ENCODE assay signal across 8 mouse cellular contexts in the genomic region with DNA sequence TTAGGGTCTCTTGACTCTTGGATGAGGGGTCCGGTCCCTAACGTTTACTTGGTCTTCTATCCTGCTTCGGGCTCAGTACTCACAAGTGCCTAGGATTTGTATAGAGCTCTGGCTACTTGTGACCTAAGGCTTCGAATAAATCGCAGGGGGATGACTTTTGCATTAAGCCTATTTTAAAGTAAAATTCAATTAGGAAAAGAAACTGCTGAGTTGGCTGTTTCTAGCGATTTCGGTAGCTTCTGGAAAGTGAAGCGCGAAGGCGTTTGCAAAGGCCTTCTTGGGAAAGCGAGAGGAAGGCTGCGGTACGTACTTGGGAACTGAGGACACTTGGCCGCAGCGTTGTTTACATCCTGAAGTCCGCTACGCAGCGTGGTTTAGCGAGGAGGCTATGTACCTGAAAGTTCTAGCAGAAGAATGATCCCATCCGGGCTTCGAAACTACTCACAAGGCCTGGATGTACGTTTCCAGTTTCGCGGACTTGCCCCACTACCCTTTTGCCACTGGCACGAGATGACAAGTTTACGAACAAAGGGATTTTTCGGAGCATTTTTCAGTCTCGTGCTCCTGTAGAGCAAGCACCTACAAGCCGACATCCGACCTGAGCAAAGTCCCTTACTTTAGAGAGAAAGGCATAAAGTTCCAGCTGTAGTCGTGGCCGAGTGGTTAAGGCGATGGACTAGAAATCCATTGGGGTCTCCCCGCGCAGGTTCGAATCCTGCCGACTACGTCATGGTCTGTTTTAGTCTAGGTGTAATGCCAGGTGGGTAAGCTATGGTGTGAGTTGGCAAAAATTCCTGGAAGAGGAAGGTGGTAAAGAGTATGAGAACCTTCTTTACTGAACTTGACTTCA. TPM values are rescaled to one million over a fixed set of nuclear protein-coding genes. Genes with fewer than 3 reads are reported as not detected.
DNase-seq lines count a peak whose midpoint lies in the region; ATAC-seq and TF ChIP-seq lines count a peak whose summit lies in the region.

No protein-coding gene starts in this region.

- intact Hi-C loops in heart, adult 2 months (cut with DNase I): loop anchor here (2.0 to 10.0 kb wide), 4 partner anchors 22 to 204 kb away; partner anchors contain the start of genes Hist1h2ai, Hist1h2bl and Hist1h3h

- 7% methylated on average over 38 of the region's 38 CpGs for WGBS in heart, adult 2 months
- 4% methylated on average over 38 of the region's 38 CpGs for WGBS in intestine, postnatal 0 days
- WGBS in lung, adult 2 months: 5% methylated on average over 38 of the region's 38 CpGs
- under 1% methylated on average over 38 of the region's 38 CpGs for WGBS in neural tube, embryonic 14.5 days

- peak overlapping the region; percentile 63 for H3K27ac ChIP-seq in heart, adult 2 months
- H3K27ac ChIP-seq in intestine, postnatal 0 days (ENCODE audit: low read depth, low read length): no peak overlapping the region
- no peak overlapping the region for H3K27ac ChIP-seq in neural tube, embryonic 14.5 days (ENCODE audit: low read depth, low read length)

- peak; percentile 50 for DNase-seq in urinary bladder, postnatal 14 days (ENCODE audit: low spot score)
- no peak for DNase-seq in urinary bladder, postnatal 4 days (ENCODE audit: low spot score in 2 of 2)
- DNase-seq in embryo, embryonic 10 days (ENCODE audit: low spot score): peak; percentile 89
- DNase-seq in heart, adult 2 months: peak; percentile 86
- peak; percentile 30 for DNase-seq in lung, adult 2 months
- peak; percentile 83 for DNase-seq in thymus, postnatal 4 days

- H3K79me2 ChIP-seq in heart, adult 2 months (replicated peaks; ENCODE audit: control insufficient read depth, insufficient read depth, low read length): no peaks in the 10 kb centered on the region

- TF ChIP-seq EP300 in heart, adult 2 months (IDR thresholded peaks at IDR 0.05; ENCODE audit: insufficient read depth, low read depth, low read length): 0 out of 2 replicates have a peak, but pooled peaks have one; percentile 60

- H3K27me3 ChIP-seq in heart, adult 2 months (ENCODE audit: control insufficient read depth, insufficient read depth, low read length): no peaks in the 10 kb centered on the region
- no peaks in the 10 kb centered on the region for H3K27me3 ChIP-seq in intestine, postnatal 0 days (replicated peaks; ENCODE audit: control insufficient read depth, insufficient read depth, low read length)
- H3K27me3 ChIP-seq in neural tube, embryonic 14.5 days (ENCODE audit: control insufficient read depth, insufficient read depth, low read length): peaks cover 26% of the 10 kb centered on the region

- H3K4me2 ChIP-seq in intestine, postnatal 0 days (replicated peaks; ENCODE audit: low read depth): peak overlapping the region; percentile 69
- H3K4me2 ChIP-seq in neural tube, embryonic 14.5 days (ENCODE audit: low read depth, low read length): peak overlapping the region; percentile 54

- H3K4me1 ChIP-seq in heart, adult 2 months (ENCODE audit: control insufficient read depth, insufficient read depth, low read length): peaks cover 2% of the 10 kb centered on the region; the same call in 1 of the 2 replicates
- no peaks in the 10 kb centered on the region for H3K4me1 ChIP-seq in intestine, postnatal 0 days (replicated peaks; ENCODE audit: control insufficient read depth, insufficient read depth, low read length)
- no peaks in the 10 kb centered on the region for H3K4me1 ChIP-seq in lung, adult 2 months (ENCODE audit: control insufficient read depth, insufficient read depth, low read length)
- H3K4me1 ChIP-seq in neural tube, embryonic 14.5 days (ENCODE audit: control insufficient read depth, insufficient read depth, low read length): 0 out of 2 replicates have a peak, but pooled peaks cover 3% of the 10 kb centered on the region

- TF ChIP-seq CTCF in heart, adult 2 months (IDR thresholded peaks at IDR 0.05): no peak
- no peak for TF ChIP-seq CTCF in intestine, postnatal 0 days (IDR thresholded peaks at IDR 0.05; ENCODE audit: low read depth)
- no peak for TF ChIP-seq CTCF in lung, adult 2 months (IDR thresholded peaks at IDR 0.05; ENCODE audit: insufficient read depth, low read length)

- H3K9me3 ChIP-seq in intestine, postnatal 0 days (ENCODE audit: control insufficient read depth): no peaks in the 10 kb centered on the region
- no peaks in the 10 kb centered on the region for H3K9me3 ChIP-seq in neural tube, embryonic 14.5 days (ENCODE audit: control insufficient read depth, low read length)

- peak; percentile 70 for ATAC-seq in intestine, postnatal 0 days
- ATAC-seq in neural tube, embryonic 14.5 days (ENCODE audit: low read depth): peak; percentile 84; the same call in 1 of the 2 replicates

- peak overlapping the region; percentile 25 for H3K9ac ChIP-seq in heart, adult 2 months (ENCODE audit: low read depth, low read length)
- no peak overlapping the region for H3K9ac ChIP-seq in intestine, postnatal 0 days (ENCODE audit: low read depth, low read length)
- no peak overlapping the region for H3K9ac ChIP-seq in neural tube, embryonic 14.5 days (replicated peaks; ENCODE audit: low read depth, low read length)

- H3K36me3 ChIP-seq in heart, adult 2 months (ENCODE audit: control insufficient read depth, insufficient read depth, low read length): no peaks in the 10 kb centered on the region
- no peaks in the 10 kb centered on the region for H3K36me3 ChIP-seq in intestine, postnatal 0 days (ENCODE audit: control insufficient read depth, insufficient read depth)
- no peaks in the 10 kb centered on the region for H3K36me3 ChIP-seq in neural tube, embryonic 14.5 days (ENCODE audit: control insufficient read depth, insufficient read depth, low read length)

- H3K4me3 ChIP-seq in heart, adult 2 months: peak overlapping the region; percentile 55
- H3K4me3 ChIP-seq in intestine, postnatal 0 days (ENCODE audit: low read depth, low read length): peak overlapping the region; percentile 38
- H3K4me3 ChIP-seq in lung, adult 2 months (replicated peaks; ENCODE audit: extremely low read depth, low read depth, low read length): peak overlapping the region; percentile 17
- H3K4me3 ChIP-seq in neural tube, embryonic 14.5 days (ENCODE audit: low read depth, low read length): peak overlapping the region; percentile 28

- no peak for TF ChIP-seq POLR2A in heart, adult 2 months (IDR thresholded peaks at IDR 0.05; ENCODE audit: insufficient read depth, low read depth, low read length)
- no peak for TF ChIP-seq POLR2A in lung, adult 2 months (IDR thresholded peaks at IDR 0.05; ENCODE audit: borderline replicate concordance, extremely low read depth, low read depth, low read length)

RNA-seq across cellular contexts. Expression of gene Zfp184, which starts 26.1 kb away (rescaled TPM):
- under 1 TPM; 0.70 to 0.73 TPM for total RNA-seq in heart, adult 2 months (2021)
- polyA plus RNA-seq in heart, adult 2 months (2012; rRNA removed): 0.35 and 0.43 TPM in 2 replicates
- 1.2 TPM in 2 replicates for polyA plus RNA-seq in intestine, postnatal 0 days (2015; fragmentation: Nextera tagmentation; extraction: Ambion mirVana)
- 0.53 and 0.60 TPM in 2 replicates for polyA plus RNA-seq in lung, adult 2 months (2012; rRNA removed)
- polyA plus RNA-seq in neural tube, embryonic 14.5 days (2014; fragmentation: Nextera tagmentation; extraction: Ambion mirVana): 16.4 and 17.1 TPM in 2 replicates

Comparison
In these comparisons a context has a peak if more than half of its experiments do, and no peak if none do; other contexts are left out.
1. DNase-seq: peak in urinary bladder, postnatal 14 days (single experiment), embryo, embryonic 10 days (single experiment), heart, adult 2 months (2 of 2), lung, adult 2 months (single experiment) and thymus, postnatal 4 days (single experiment); none in urinary bladder, postnatal 4 days (0 of 2).
2. Peak in every context shown above with its lines, with median percentiles within 50 percentile points of each other: H3K4me3 ChIP-seq.